Mouse (Mus musculus) heart, adult 2 months (tissue): ENCODE results near the gene Trp53bp2.

Source experiments
- CTCF ChIP-seq: fragments of 200-600 bp; IDR thresholded peaks from 2 replicates; pipeline ENCODE4 v1.8.1; 2022; ENCODE audit warnings: antibody characterized with exemption, mild to moderate bottlenecking, moderate library complexity
- EP300 ChIP-seq: fragments of 200-500 bp; IDR thresholded peaks from 2 replicates; pipeline ENCODE4 v1.6.1; 2011; ENCODE audit warnings: low read depth, low read length, control low read depth; ENCODE audit not compliant: insufficient read depth
- POLR2A ChIP-seq: fragments of 200-500 bp; IDR thresholded peaks from 2 replicates; pipeline ENCODE4 v1.6.1; 2011; ENCODE audit warnings: mild to moderate bottlenecking, low read depth, low read length, control low read depth; ENCODE audit not compliant: insufficient read depth

GRCm38 (mm10) chr1:182399205-182399604, 9.8 kb upstream of the Trp53bp2 start:
- TF ChIP-seq POLR2A (no peak), CTCF (no peak), EP300 (no peak)
